Mouse (Mus musculus) heart, adult 2 months (tissue): ENCODE results near the gene Ano10. TPM values are rescaled to one million over a fixed set of nuclear protein-coding genes. Genes with fewer than 3 reads are reported as not detected.

Experiments
- DNase-seq, 2 experiments: peaks; one replicate each; pipeline ENCODE4 v3.0.0; 2021
- H3K27ac ChIP-seq: fragments of 200-600 bp; 2 replicates; pipeline ENCODE4 v1.8.1; 2022
- H3K27me3 ChIP-seq: fragments of 200-500 bp; 2 replicates; pipeline ENCODE4 v1.6.1; 2012; ENCODE audit warnings: mild to moderate bottlenecking, low read length, inconsistent platforms, mixed read lengths; ENCODE audit not compliant: control insufficient read depth, insufficient read depth
- H3K36me3 ChIP-seq: fragments of 200-500 bp; 2 replicates; pipeline ENCODE4 v1.6.1; 2012; ENCODE audit warnings: low read length, inconsistent platforms; ENCODE audit not compliant: control insufficient read depth, insufficient read depth
- H3K4me1 ChIP-seq: fragments of 200-500 bp; 2 replicates; pipeline ENCODE4 v1.6.1; 2011; ENCODE audit warnings: low read length; ENCODE audit not compliant: control insufficient read depth, insufficient read depth
- H3K4me3 ChIP-seq: fragments of 200-600 bp; 2 replicates; pipeline ENCODE4 v1.8.1; 2022
- H3K79me2 ChIP-seq: fragments of 200-500 bp; replicated peaks from 2 replicates; pipeline ENCODE4 v1.6.1; 2012; ENCODE audit warnings: mild to moderate bottlenecking, inconsistent platforms, low read length, moderate library complexity, mixed read lengths; ENCODE audit not compliant: control insufficient read depth, insufficient read depth
- H3K9ac ChIP-seq: fragments of 200-500 bp; 2 replicates; pipeline ENCODE4 v1.6.1; 2012; ENCODE audit warnings: low read depth, mild to moderate bottlenecking, control low read depth, inconsistent platforms, low read length, mixed read lengths
- CTCF ChIP-seq: fragments of 200-600 bp; IDR thresholded peaks from 2 replicates; pipeline ENCODE4 v1.8.1; 2022; ENCODE audit warnings: antibody characterized with exemption, mild to moderate bottlenecking, moderate library complexity
- EP300 ChIP-seq: fragments of 200-500 bp; IDR thresholded peaks from 2 replicates; pipeline ENCODE4 v1.6.1; 2011; ENCODE audit warnings: low read depth, low read length, control low read depth; ENCODE audit not compliant: insufficient read depth
- POLR2A ChIP-seq: fragments of 200-500 bp; IDR thresholded peaks from 2 replicates; pipeline ENCODE4 v1.6.1; 2011; ENCODE audit warnings: mild to moderate bottlenecking, low read depth, low read length, control low read depth; ENCODE audit not compliant: insufficient read depth
- WGBS: fragments of 180-500 bp; shearing (Covaris S2); methylation state at CpG from one replicate; pipeline ENCODE4 v1.1.7; 2018; 5-methylcytosine and 5-hydroxymethylcytosine counted together
- intact Hi-C: fragments of 180-260 bp; cut with DNase I; formaldehyde crosslinking; loops from one replicate; pipeline ENCODE4 v1.15.1; 2025
- polyA plus RNA-seq: library from polyadenylated mRNA; depleted of rRNA; stranded (reverse); fragments of >200 nt; gene quantifications from 2 replicates; pipeline ENCODE4 v1.2.3, GENCODE M21; 2012
- total RNA-seq, 2 experiments: library from RNA; stranded (reverse); gene quantifications; 2 replicates each; pipeline ENCODE4 v1.2.3; 2021

Gene Ano10
- total and polyA plus RNA-seq, 3 experiments = 167 to 214 (median 180) TPM

- Histone ChIP-seq H3K4me1 (no peaks in the 10 kb centered on the region), H3K27ac (no peak overlapping the region), H3K27me3 (no peaks in the 10 kb centered on the region), H3K36me3 (no peaks in the 10 kb centered on the region), H3K9ac (no peak overlapping the region), H3K79me2 (no peaks in the 10 kb centered on the region), H3K4me3 (no peak overlapping the region)
- intact Hi-C loops = no loop called here
- WGBS = 49% methylated on average over 4 of the region's 4 CpGs
- no peak for DNase-seq
- TF ChIP-seq CTCF (no peak), EP300 (no peak), POLR2A (no peak)
Observed at GRCm38 (mm10) chr9:122230701-122231100, 63.5 kb downstream of the Ano10 start.

GRCm38 (mm10) chr9:122226419-122226818 lies 67.8 kb downstream of the Ano10 start:
- WGBS = 91% methylated on average over 4 of the region's 4 CpGs
- intact Hi-C loops = loop anchor here (5.0 kb wide), 1 partner anchor 279 kb away; no protein-coding TSS in a partner anchor

GRCm38 (mm10) chr9:122225309-122225708 lies 68.9 kb downstream of the Ano10 start:
- TF ChIP-seq EP300 = 0 out of 2 replicates have a peak, but pooled peaks have one; percentile 30
- no peak for TF ChIP-seq POLR2A
- TF ChIP-seq CTCF = peak; percentile 82
- intact Hi-C loops = loop anchor here (1.0 to 5.0 kb wide), 2 partner anchors 209 to 278 kb away; no protein-coding TSS in a partner anchor
- Histone ChIP-seq H3K36me3 (no peaks in the 10 kb centered on the region), H3K27ac (no peak overlapping the region), H3K27me3 (no peaks in the 10 kb centered on the region), H3K4me3 (no peak overlapping the region), H3K9ac (no peak overlapping the region), H3K4me1 (peaks cover 2% of the 10 kb centered on the region), H3K79me2 (no peaks in the 10 kb centered on the region)
- DNase-seq = peak in 1 of 2 experiments; percentile 28
- 57% methylated on average over 7 of the region's 7 CpGs for WGBS

More at GRCm38 (mm10) chr9:122226419-122226818, 67.8 kb downstream of the Ano10 start:
- Histone ChIP-seq H3K79me2 (no peaks in the 10 kb centered on the region), H3K4me3 (no peak overlapping the region), H3K36me3 (no peaks in the 10 kb centered on the region), H3K4me1 (peaks cover 2% of the 10 kb centered on the region), H3K9ac (no peak overlapping the region), H3K27me3 (no peaks in the 10 kb centered on the region), H3K27ac (no peak overlapping the region)
- TF ChIP-seq CTCF = no peak
- no peak for TF ChIP-seq POLR2A
- TF ChIP-seq EP300 = no peak
- DNase-seq = no peak

GRCm38 (mm10) chr9:122223005-122223404 lies 71.2 kb downstream of the Ano10 start:
- TF ChIP-seq CTCF (no peak), EP300 (no peak), POLR2A (no peak)
- no peak overlapping the region for H3K4me3 ChIP-seq
- no peak overlapping the region for H3K9ac ChIP-seq
- H3K79me2 ChIP-seq = no peaks in the 10 kb centered on the region
- H3K4me1 ChIP-seq = peaks cover 3% of the 10 kb centered on the region
- no peaks in the 10 kb centered on the region for H3K36me3 ChIP-seq
- H3K27ac ChIP-seq = no peak overlapping the region
- no peak for DNase-seq
- no peaks in the 10 kb centered on the region for H3K27me3 ChIP-seq
- 54% methylated on average over 8 of the region's 8 CpGs for WGBS
- intact Hi-C loops = no loop called here

- no peak overlapping the region for H3K4me3 ChIP-seq
- intact Hi-C loops = no loop called here
- no peaks in the 10 kb centered on the region for H3K27me3 ChIP-seq
- no peak for TF ChIP-seq EP300
- TF ChIP-seq CTCF = no peak
- TF ChIP-seq POLR2A = no peak
- no peak overlapping the region for H3K27ac ChIP-seq
- no peak overlapping the region for H3K9ac ChIP-seq
- H3K36me3 ChIP-seq = no peaks in the 10 kb centered on the region
- WGBS = 69% methylated on average over 2 of the region's 2 CpGs
- no peak for DNase-seq
- peaks cover 5% of the 10 kb centered on the region for H3K4me1 ChIP-seq
- H3K79me2 ChIP-seq = no peaks in the 10 kb centered on the region
Observed at GRCm38 (mm10) chr9:122219934-122220333, 74.3 kb downstream of the Ano10 start.

GRCm38 (mm10) chr9:122216945-122217529 lies 77.2 kb downstream of the Ano10 start:
- H3K4me1 ChIP-seq = peaks cover 3% of the 10 kb centered on the region; the same call in 1 of the 2 replicates
- intact Hi-C loops = no loop called here
- no peak for DNase-seq
- no peak overlapping the region for H3K4me3 ChIP-seq
- H3K9ac ChIP-seq = no peak overlapping the region
- H3K79me2 ChIP-seq = no peaks in the 10 kb centered on the region
- H3K27ac ChIP-seq = no peak overlapping the region
- TF ChIP-seq POLR2A (no peak), EP300 (no peak), CTCF (no peak)
- H3K27me3 ChIP-seq = no peaks in the 10 kb centered on the region
- 55% methylated on average over 7 of the region's 7 CpGs for whole genome bisulfite sequencing
- no peaks in the 10 kb centered on the region for H3K36me3 ChIP-seq
